Mouse (Mus musculus) kidney, postnatal 0 days (tissue): ENCODE results near the gene Mrm3. TPM values are rescaled to one million over a fixed set of nuclear protein-coding genes. Genes with fewer than 3 reads are reported as not detected.

Source experiments
- ATAC-seq: fragments of 200-750 bp; cut with Nextera tagmentation; replicated peaks from 2 replicates; pipeline ENCODE4 v1.8.0; 2017; ENCODE audit warnings: low read depth, moderate number of reproducible peaks, moderate TSS enrichment, moderate library complexity; ENCODE audit not compliant: low FRiP score
- DNase-seq: peaks from one replicate; pipeline ENCODE4 v3.0.0-alpha.2; 2016; ENCODE audit warnings: low spot score
- H3K27ac ChIP-seq: fragments of 300-500 bp; sonication (generic); 2 replicates; pipeline ENCODE4 v1.5.1; 2014; ENCODE audit warnings: mild to moderate bottlenecking
- H3K27me3 ChIP-seq: fragments of 300-500 bp; sonication (generic); 2 replicates; pipeline ENCODE4 v1.6.1; 2014; ENCODE audit warnings: low read length, mixed read lengths; ENCODE audit not compliant: insufficient read depth
- H3K36me3 ChIP-seq: fragments of 300-500 bp; sonication (generic); 2 replicates; pipeline ENCODE4 v1.6.1; 2014; ENCODE audit warnings: low read length, mixed read lengths; ENCODE audit not compliant: insufficient read depth
- H3K4me1 ChIP-seq: fragments of 300-500 bp; sonication (generic); replicated peaks from 2 replicates; pipeline ENCODE4 v1.6.1; 2014; ENCODE audit warnings: antibody characterized with exemption, low read length, mixed read lengths; ENCODE audit not compliant: insufficient read depth
- H3K4me2 ChIP-seq: fragments of 300-500 bp; sonication (generic); 2 replicates; pipeline ENCODE4 v1.6.1; 2014; ENCODE audit warnings: mild to moderate bottlenecking, low read length, moderate library complexity, mixed read lengths
- H3K4me3 ChIP-seq: fragments of 300-500 bp; sonication (generic); replicated peaks from 2 replicates; pipeline ENCODE4 v1.5.1; 2014; ENCODE audit warnings: low read depth, low read length
- H3K9ac ChIP-seq: fragments of 300-500 bp; sonication (generic); 2 replicates; pipeline ENCODE4 v1.6.1; 2014; ENCODE audit warnings: low read depth, low read length
- H3K9me3 ChIP-seq: fragments of 300-500 bp; sonication (generic); replicated peaks from 2 replicates; pipeline ENCODE4 v1.6.1; 2016; ENCODE audit warnings: low read length, inconsistent platforms, mixed read lengths
- CTCF ChIP-seq: IDR thresholded peaks from 2 replicates; pipeline ENCODE4 v1.5.1; 2016; ENCODE audit warnings: antibody characterized with exemption, low read depth, mild to moderate bottlenecking, moderate library complexity
- WGBS: fragments of 180-500 bp; shearing (Covaris S2); extraction: QIAGEN DNeasy Blood & Tissue Kit; methylation state at CpG from one replicate; pipeline ENCODE4 v1.1.7; 2014; 5-methylcytosine and 5-hydroxymethylcytosine counted together
- polyA plus RNA-seq: library from polyadenylated mRNA; unstranded; fragments of >200 nt; fragmentation: Nextera tagmentation; extraction: Ambion mirVana; gene quantifications from 2 replicates; pipeline ENCODE4 v1.2.1, GENCODE M21; 2015

The Mrm3 gene
- polyA plus RNA-seq, 1 experiment from 2014 or later = 21.2 TPM

- DNase-seq (no peak), ATAC-seq (no peak)
- H3K36me3 ChIP-seq = no peaks in the 10 kb centered on the region; the same call in 1 of the 2 replicates
- 20% methylated on average over 5 of the region's 5 CpGs for WGBS
- H3K27me3 ChIP-seq = no peaks in the 10 kb centered on the region
- no peak overlapping the region for H3K9ac ChIP-seq
- TF ChIP-seq CTCF = no peak
- no peak overlapping the region for H3K4me3 ChIP-seq
- no peaks in the 10 kb centered on the region for H3K9me3 ChIP-seq
- no peak overlapping the region for H3K4me2 ChIP-seq
- peaks cover 6% of the 10 kb centered on the region; the same call in 1 of the 2 replicates for H3K4me1 ChIP-seq
- H3K27ac ChIP-seq = no peak overlapping the region
Measured at GRCm38 (mm10) chr11:76256129-76256528, 12.6 kb downstream of the Mrm3 start.

DNA sequence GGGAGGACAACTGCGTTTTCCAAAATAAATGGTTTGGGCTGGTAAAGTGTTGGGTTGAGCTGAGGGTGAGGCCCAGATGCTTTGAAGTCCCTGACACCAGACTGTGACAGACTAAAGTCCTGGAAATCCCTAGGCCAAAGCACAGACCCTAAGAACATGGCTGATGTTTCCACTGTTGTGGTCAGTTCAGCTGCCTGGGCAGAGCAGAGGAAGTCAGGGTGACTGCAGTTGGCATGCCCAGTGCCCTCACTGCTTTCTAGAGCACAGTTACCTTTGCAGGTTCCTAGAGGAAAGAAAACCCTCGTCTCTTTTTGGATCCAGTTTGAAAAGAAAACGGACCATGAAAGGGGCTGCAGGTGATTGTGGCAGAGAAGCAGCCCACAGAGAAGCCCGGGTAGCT lies 13.9 kb downstream of the Mrm3 start:
- Histone ChIP-seq H3K27me3 (no peaks in the 10 kb centered on the region), H3K9ac (no peak overlapping the region), H3K4me1 (peaks cover 6% of the 10 kb centered on the region; the same call in 1 of the 2 replicates), H3K27ac (no peak overlapping the region), H3K9me3 (no peaks in the 10 kb centered on the region), H3K4me3 (no peak overlapping the region), H3K4me2 (no peak overlapping the region), H3K36me3 (peaks cover 4% of the 10 kb centered on the region; the same call in 1 of the 2 replicates)
- DNase-seq = no peak
- ATAC-seq = no peak
- WGBS = 64% methylated on average over 4 of the region's 4 CpGs
- no peak for TF ChIP-seq CTCF

DNA sequence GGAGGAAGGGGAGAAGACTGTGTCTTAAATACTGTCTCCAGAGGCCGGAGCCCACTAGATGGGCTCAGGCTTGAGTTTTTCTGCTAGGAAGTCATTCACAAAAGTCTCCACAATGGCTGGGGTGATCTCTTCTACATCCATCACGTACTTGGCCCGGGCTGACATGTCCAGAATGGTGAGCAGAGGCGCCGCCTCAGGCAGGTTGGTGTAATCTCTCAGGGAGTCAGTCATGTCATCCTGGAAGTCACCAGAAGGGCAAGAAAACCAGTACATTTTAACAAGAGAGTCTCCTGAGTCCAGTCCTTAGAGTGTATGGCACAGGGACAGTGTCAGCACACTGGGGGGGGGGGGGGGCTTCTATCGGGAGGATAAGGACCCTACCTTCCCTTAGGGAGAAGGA lies 15.0 kb downstream of the Mrm3 start:
- no peaks in the 10 kb centered on the region for H3K27me3 ChIP-seq
- H3K9me3 ChIP-seq = no peaks in the 10 kb centered on the region
- no peak for TF ChIP-seq CTCF
- no peak overlapping the region for H3K27ac ChIP-seq
- no peak overlapping the region for H3K9ac ChIP-seq
- H3K36me3 ChIP-seq = peaks cover 4% of the 10 kb centered on the region; the same call in 1 of the 2 replicates
- 86% methylated on average over 6 of the region's 6 CpGs for WGBS
- no peak for DNase-seq
- no peak overlapping the region for H3K4me3 ChIP-seq
- H3K4me2 ChIP-seq = no peak overlapping the region
- peaks cover 6% of the 10 kb centered on the region; the same call in 1 of the 2 replicates for H3K4me1 ChIP-seq
- no peak for ATAC-seq

- Histone ChIP-seq H3K9me3 (no peaks in the 10 kb centered on the region), H3K36me3 (peaks cover 4% of the 10 kb centered on the region; the same call in 1 of the 2 replicates), H3K4me2 (no peak overlapping the region), H3K27me3 (no peaks in the 10 kb centered on the region), H3K4me3 (no peak overlapping the region), H3K9ac (no peak overlapping the region), H3K27ac (no peak overlapping the region), H3K4me1 (peaks cover 6% of the 10 kb centered on the region; the same call in 1 of the 2 replicates)
- ATAC-seq (no peak), DNase-seq (no peak)
- no peak for TF ChIP-seq CTCF
- 75% methylated on average over 10 of the region's 10 CpGs for WGBS
Measured at GRCm38 (mm10) chr11:76260208-76261050, 16.9 kb downstream of the Mrm3 start.

- ATAC-seq (no peak), DNase-seq (no peak)
- H3K4me3 ChIP-seq = no peak overlapping the region
- 74% methylated on average over 12 of the region's 12 CpGs for WGBS
- no peak for TF ChIP-seq CTCF
- H3K36me3 ChIP-seq = peaks cover 4% of the 10 kb centered on the region; the same call in 1 of the 2 replicates
- H3K4me1 ChIP-seq = peaks cover 4% of the 10 kb centered on the region; the same call in 1 of the 2 replicates
- H3K27me3 ChIP-seq = no peaks in the 10 kb centered on the region
- H3K9me3 ChIP-seq = no peaks in the 10 kb centered on the region
- H3K4me2 ChIP-seq = no peak overlapping the region
- H3K27ac ChIP-seq = no peak overlapping the region
- H3K9ac ChIP-seq = no peak overlapping the region
Measured at GRCm38 (mm10) chr11:76261224-76261623, 17.7 kb downstream of the Mrm3 start.

GRCm38 (mm10) chr11:76262611-76263351 lies 19.3 kb downstream of the Mrm3 start:
- no peak overlapping the region for H3K4me2 ChIP-seq
- H3K9me3 ChIP-seq = no peaks in the 10 kb centered on the region
- DNase-seq (no peak), ATAC-seq (no peak; the same call in 1 of the 2 replicates)
- no peak for TF ChIP-seq CTCF
- 23% methylated on average over 19 of the region's 19 CpGs for WGBS
- H3K27ac ChIP-seq = no peak overlapping the region
- H3K27me3 ChIP-seq = no peaks in the 10 kb centered on the region
- H3K4me1 ChIP-seq = no peaks in the 10 kb centered on the region
- H3K4me3 ChIP-seq = no peak overlapping the region
- H3K9ac ChIP-seq = no peak overlapping the region
- H3K36me3 ChIP-seq = peaks cover 4% of the 10 kb centered on the region; the same call in 1 of the 2 replicates
